Mouse (Mus musculus) neural tube, embryonic 15.5 days (tissue): Measurements from ENCODE around the gene Prpf6. TPM values are rescaled to one million over a fixed set of nuclear protein-coding genes. Genes with fewer than 3 reads are reported as not detected.

Source experiments
- ATAC-seq: fragments of 200-750 bp; cut with Nextera tagmentation; 2 replicates; pipeline ENCODE4 v1.8.0; 2017; ENCODE audit warnings: mild to moderate bottlenecking, moderate TSS enrichment, moderate library complexity; ENCODE audit not compliant: low FRiP score
- H3K27ac ChIP-seq: fragments of 300-500 bp; sonication (generic); replicated peaks from 2 replicates; pipeline ENCODE4 v1.5.1; 2015; ENCODE audit warnings: mild to moderate bottlenecking, inconsistent platforms
- H3K27me3 ChIP-seq: fragments of 300-500 bp; sonication (generic); replicated peaks from 2 replicates; pipeline ENCODE4 v1.6.1; 2015; ENCODE audit warnings: inconsistent platforms
- H3K36me3 ChIP-seq: fragments of 300-500 bp; sonication (generic); 2 replicates; pipeline ENCODE4 v1.6.1; 2015; ENCODE audit warnings: inconsistent platforms
- H3K4me1 ChIP-seq: fragments of 300-500 bp; sonication (generic); 2 replicates; pipeline ENCODE4 v1.6.1; 2015; ENCODE audit warnings: inconsistent platforms
- H3K4me2 ChIP-seq: fragments of 300-500 bp; sonication (generic); 2 replicates; pipeline ENCODE4 v1.6.1; 2015; ENCODE audit warnings: inconsistent platforms, mild to moderate bottlenecking, moderate library complexity
- H3K4me3 ChIP-seq: fragments of 300-500 bp; sonication (generic); replicated peaks from 2 replicates; pipeline ENCODE4 v1.5.1; 2015; ENCODE audit warnings: mild to moderate bottlenecking, inconsistent platforms
- H3K9ac ChIP-seq: fragments of 300-500 bp; sonication (generic); replicated peaks from 2 replicates; pipeline ENCODE4 v1.6.1; 2015; ENCODE audit warnings: mild to moderate bottlenecking, inconsistent platforms
- H3K9me3 ChIP-seq: fragments of 300-500 bp; sonication (generic); replicated peaks from 2 replicates; pipeline ENCODE4 v1.6.1; 2016; ENCODE audit warnings: inconsistent platforms
- WGBS: fragments of 180-500 bp; shearing (Covaris S2); methylation state at CpG from one replicate; pipeline ENCODE4 v1.1.7; 2015; ENCODE audit warnings: mixed read lengths; 5-methylcytosine and 5-hydroxymethylcytosine counted together
- polyA plus RNA-seq: library from polyadenylated mRNA; unstranded; fragments of >200 nt; fragmentation: Nextera tagmentation; extraction: Ambion mirVana; gene quantifications from 2 replicates; pipeline ENCODE4 v1.2.1, GENCODE M21; 2015

Gene Prpf6
- polyA plus RNA-seq, 1 experiment from 2014 or later, result 58.2 TPM

- Histone ChIP-seq H3K9ac (peak overlapping the region; percentile 32; the same call in 1 of the 2 replicates), H3K36me3 (no peaks in the 10 kb centered on the region), H3K4me2 (peak overlapping the region; percentile 64), H3K4me1 (peaks cover 27% of the 10 kb centered on the region), H3K4me3 (peak overlapping the region; percentile 38), H3K27ac (no peak overlapping the region), H3K9me3 (no peaks in the 10 kb centered on the region), H3K27me3 (peaks cover 67% of the 10 kb centered on the region)
- under 1% methylated on average over 41 of the region's 41 CpGs for WGBS
- no peak for ATAC-seq
Measured at GRCm38 (mm10) chr2:181670913-181671311, 79.2 kb downstream of the Prpf6 start.

DNA sequence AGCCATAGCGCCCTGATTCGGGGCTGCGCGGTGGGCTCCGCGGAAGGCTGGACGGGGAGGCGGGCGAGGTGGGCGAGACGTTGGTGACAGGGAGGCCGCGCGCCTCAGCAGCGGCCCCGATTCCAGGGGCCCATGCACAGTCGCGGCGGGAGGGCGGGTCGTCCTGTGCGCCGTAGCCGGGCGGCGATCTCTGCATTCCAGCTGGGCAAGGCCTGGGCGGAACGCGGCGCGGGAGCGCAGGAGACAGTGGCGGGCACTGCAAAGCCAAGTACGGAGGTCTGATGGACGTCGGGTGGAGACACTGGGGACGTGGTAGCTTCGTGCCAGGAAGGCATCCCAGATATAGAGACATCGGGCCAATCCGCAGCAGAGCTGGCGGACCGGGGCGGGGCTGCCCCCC is 79.7 kb downstream of the Prpf6 start, which contains the start of gene Sox18:
Gene Sox18, minus strand, starts transcription at position 315 of the 400 bp plus-strand sequence.
- peaks cover 31% of the 10 kb centered on the region for H3K4me1 ChIP-seq
- no peaks in the 10 kb centered on the region for H3K36me3 ChIP-seq
- no peak within 1 kb of the TSS for H3K27ac ChIP-seq
- peak within 1 kb of the TSS; percentile 64 for H3K4me2 ChIP-seq
- peaks cover 67% of the 10 kb centered on the region for H3K27me3 ChIP-seq
- no peaks in the 10 kb centered on the region for H3K9me3 ChIP-seq
- ATAC-seq, result no peak
- under 1% methylated on average over 43 of the region's 43 CpGs for WGBS
- H3K9ac ChIP-seq, result peak within 1 kb of the TSS; percentile 32; the same call in 1 of the 2 replicates
- H3K4me3 ChIP-seq, result peak within 1 kb of the TSS; percentile 38

- H3K4me2 ChIP-seq, result peak overlapping the region; percentile 64
- WGBS, result 30% methylated on average over 7 of the region's 7 CpGs
- H3K27me3 ChIP-seq, result peaks cover 67% of the 10 kb centered on the region
- H3K9me3 ChIP-seq, result no peaks in the 10 kb centered on the region
- no peak overlapping the region for H3K27ac ChIP-seq
- H3K36me3 ChIP-seq, result no peaks in the 10 kb centered on the region
- peaks cover 32% of the 10 kb centered on the region for H3K4me1 ChIP-seq
- H3K4me3 ChIP-seq, result peak overlapping the region; percentile 38; the same call in 1 of the 2 replicates
- no peak overlapping the region for H3K9ac ChIP-seq
- no peak for ATAC-seq
Measured at GRCm38 (mm10) chr2:181671984-181672383, 80.3 kb downstream of the Prpf6 start.

GRCm38 (mm10) chr2:181673501-181673900 is 81.8 kb downstream of the Prpf6 start:
- H3K9me3 ChIP-seq, result no peaks in the 10 kb centered on the region
- peaks cover 58% of the 10 kb centered on the region for H3K27me3 ChIP-seq
- no peak for ATAC-seq

DNA sequence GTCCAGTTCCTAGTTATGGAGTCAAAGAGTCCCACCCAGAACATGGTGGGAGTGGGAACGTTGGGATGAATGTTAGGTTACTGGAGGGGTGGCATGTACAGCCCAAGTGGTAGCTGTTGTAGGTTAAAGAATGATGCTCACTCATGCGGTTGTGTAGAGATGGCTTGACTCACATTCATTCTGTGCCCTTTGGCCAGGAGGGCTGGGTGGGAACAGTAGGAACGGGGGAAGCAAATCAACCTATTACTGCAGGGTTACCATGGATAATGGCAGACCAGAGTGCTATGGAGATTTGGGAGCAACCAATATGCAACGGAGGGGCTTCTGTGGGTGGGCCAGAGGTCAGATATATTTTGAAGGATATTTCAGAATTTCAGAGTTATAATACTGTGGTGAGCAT is 83.3 kb downstream of the Prpf6 start:
- H3K9ac ChIP-seq, result no peak overlapping the region
- no peak overlapping the region for H3K4me3 ChIP-seq
- 82% methylated on average over 4 of the region's 4 CpGs for WGBS
- H3K4me1 ChIP-seq, result peaks cover 38% of the 10 kb centered on the region
- H3K27me3 ChIP-seq, result peaks cover 45% of the 10 kb centered on the region
- H3K27ac ChIP-seq, result 0 out of 2 replicates have a peak overlapping the region, but pooled peaks have one; percentile 41
- H3K4me2 ChIP-seq, result no peak overlapping the region
- no peak for ATAC-seq
- no peaks in the 10 kb centered on the region for H3K36me3 ChIP-seq
- no peaks in the 10 kb centered on the region for H3K9me3 ChIP-seq

More at GRCm38 (mm10) chr2:181673501-181673900, 81.8 kb downstream of the Prpf6 start:
- Histone ChIP-seq H3K4me3 (no peak overlapping the region), H3K4me1 (peaks cover 32% of the 10 kb centered on the region), H3K36me3 (no peaks in the 10 kb centered on the region), H3K9ac (no peak overlapping the region), H3K27ac (no peak overlapping the region; the same call in 1 of the 2 replicates), H3K4me2 (no peak overlapping the region)
- 64% methylated on average over 1 of the region's 1 CpGs for WGBS

- H3K9me3 ChIP-seq, result no peaks in the 10 kb centered on the region
- H3K4me1 ChIP-seq, result peaks cover 34% of the 10 kb centered on the region
- peak overlapping the region; percentile 44 for H3K4me2 ChIP-seq
- H3K27me3 ChIP-seq, result peaks cover 40% of the 10 kb centered on the region
- no peak overlapping the region for H3K9ac ChIP-seq
- WGBS, result 4% methylated on average over 14 of the region's 14 CpGs
- H3K27ac ChIP-seq, result 0 out of 2 replicates have a peak overlapping the region, but pooled peaks have one; percentile 41
- ATAC-seq, result no peak
- H3K36me3 ChIP-seq, result no peaks in the 10 kb centered on the region
- no peak overlapping the region for H3K4me3 ChIP-seq
Measured at GRCm38 (mm10) chr2:181675454-181675853, 83.8 kb downstream of the Prpf6 start.

DNA sequence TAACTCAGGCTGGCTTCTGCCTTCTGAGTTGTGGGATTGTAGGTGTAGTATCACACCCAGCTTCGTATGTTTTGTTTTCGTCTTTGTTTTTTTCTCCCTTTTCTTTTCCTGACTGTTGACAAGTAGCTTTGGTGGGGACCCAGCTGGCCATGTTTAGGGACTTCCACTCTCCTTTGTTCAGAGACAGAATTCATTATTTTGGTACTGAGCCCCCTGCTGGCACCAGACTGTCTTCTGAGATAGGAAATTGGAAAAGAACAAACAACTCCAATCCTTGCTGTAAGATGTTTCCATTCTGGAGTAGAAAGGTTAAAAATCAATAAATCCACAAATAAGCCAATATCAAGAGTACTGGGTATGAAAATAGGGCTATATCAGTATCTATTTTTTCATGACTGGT is 84.8 kb downstream of the Prpf6 start:
- no peak for ATAC-seq

GRCm38 (mm10) chr2:181677096-181677754 is 85.6 kb downstream of the Prpf6 start:
- ATAC-seq, result no peak
- WGBS, result 54% methylated on average over 5 of the region's 5 CpGs
- Histone ChIP-seq H3K4me2 (no peak overlapping the region), H3K9ac (no peak overlapping the region), H3K36me3 (no peaks in the 10 kb centered on the region), H3K27me3 (peaks cover 22% of the 10 kb centered on the region), H3K4me1 (peaks cover 38% of the 10 kb centered on the region), H3K4me3 (no peak overlapping the region), H3K27ac (peak overlapping the region; percentile 64), H3K9me3 (no peaks in the 10 kb centered on the region)

More for the DNA sequence above, 84.8 kb downstream of the Prpf6 start:
- Histone ChIP-seq H3K27ac (peak overlapping the region; percentile 64), H3K9me3 (no peaks in the 10 kb centered on the region), H3K36me3 (no peaks in the 10 kb centered on the region), H3K4me1 (peaks cover 34% of the 10 kb centered on the region), H3K4me3 (no peak overlapping the region), H3K9ac (no peak overlapping the region), H3K27me3 (peaks cover 30% of the 10 kb centered on the region), H3K4me2 (no peak overlapping the region)
- 39% methylated on average over 2 of the region's 2 CpGs for WGBS

DNA sequence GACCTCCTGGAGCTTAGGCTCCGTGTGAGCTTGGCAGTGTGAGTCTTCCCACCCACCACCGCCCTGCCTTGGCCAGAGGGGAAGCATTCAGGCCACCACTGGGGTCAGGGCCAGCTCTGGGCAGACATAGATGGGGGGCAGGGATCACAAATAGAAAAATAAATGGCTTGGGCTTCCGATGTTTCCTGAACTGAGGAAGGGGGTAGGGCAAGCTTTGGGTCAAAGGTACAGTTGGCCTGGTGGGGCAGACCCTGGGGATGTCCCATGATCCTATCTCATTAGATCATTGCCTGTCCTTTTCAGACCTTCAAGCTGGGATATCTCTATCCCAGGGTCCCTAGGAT is 86.1 kb downstream of the Prpf6 start:
- Histone ChIP-seq H3K27ac (no peak overlapping the region), H3K9me3 (no peaks in the 10 kb centered on the region)

GRCm38 (mm10) chr2:181678780-181679179 is 87.1 kb downstream of the Prpf6 start:
- ATAC-seq, result peak; percentile 43
- no peaks in the 10 kb centered on the region for H3K9me3 ChIP-seq

More for the DNA sequence above, 86.1 kb downstream of the Prpf6 start:
- Histone ChIP-seq H3K36me3 (no peaks in the 10 kb centered on the region), H3K9ac (no peak overlapping the region), H3K4me3 (no peak overlapping the region), H3K27me3 (peaks cover 17% of the 10 kb centered on the region), H3K4me2 (no peak overlapping the region), H3K4me1 (peaks cover 40% of the 10 kb centered on the region)
- no peak for ATAC-seq
- WGBS, result 64% methylated on average over 3 of the region's 3 CpGs

GRCm38 (mm10) chr2:181679951-181680715 is 88.5 kb downstream of the Prpf6 start, which contains the start of gene Tcea2:
Gene Tcea2, plus strand, starts transcription at chr2:181680310.
- Histone ChIP-seq H3K4me1 (peaks cover 40% of the 10 kb centered on the region), H3K9me3 (no peaks in the 10 kb centered on the region), H3K9ac (peak within 1 kb of the TSS; percentile 78), H3K27me3 (no peaks in the 10 kb centered on the region), H3K4me3 (peak within 1 kb of the TSS; percentile 58), H3K4me2 (peak within 1 kb of the TSS; percentile 83), H3K36me3 (peaks cover 5% of the 10 kb centered on the region; the same call in 1 of the 2 replicates), H3K27ac (peak within 1 kb of the TSS; percentile 76)
- ATAC-seq, result peak; percentile 64
- under 1% methylated on average over 69 of the region's 69 CpGs for WGBS

More at GRCm38 (mm10) chr2:181678780-181679179, 87.1 kb downstream of the Prpf6 start:
- 0 out of 2 replicates have a peak, but pooled peaks cover 6% of the 10 kb centered on the region for H3K27me3 ChIP-seq
- WGBS, result 51% methylated on average over 1 of the region's 1 CpGs
- no peaks in the 10 kb centered on the region for H3K36me3 ChIP-seq
- H3K4me2 ChIP-seq, result no peak overlapping the region
- peaks cover 40% of the 10 kb centered on the region for H3K4me1 ChIP-seq
- H3K9ac ChIP-seq, result no peak overlapping the region
- no peak overlapping the region for H3K4me3 ChIP-seq
- H3K27ac ChIP-seq, result no peak overlapping the region
